Mouse (Mus musculus) liver, embryonic 12.5 days (tissue): ENCODE results near the gene Slit3. TPM values are rescaled to one million over a fixed set of nuclear protein-coding genes. Genes with fewer than 3 reads are reported as not detected.

Source experiments
- ATAC-seq: fragments of 200-750 bp; cut with Nextera tagmentation; 2 replicates; pipeline ENCODE4 v1.8.0; 2017; ENCODE audit warnings: moderate number of reproducible peaks, mild to moderate bottlenecking, moderate library complexity
- H3K27ac ChIP-seq: fragments of 300-500 bp; sonication (generic); 2 replicates; pipeline ENCODE4 v1.5.1; 2016; ENCODE audit warnings: mild to moderate bottlenecking
- H3K27me3 ChIP-seq: fragments of 300-500 bp; sonication (generic); replicated peaks from 2 replicates; pipeline ENCODE4 v1.6.1; 2016; ENCODE audit warnings: mild to moderate bottlenecking, moderate library complexity
- H3K36me3 ChIP-seq: fragments of 300-500 bp; sonication (generic); 2 replicates; pipeline ENCODE4 v1.6.1; 2016; ENCODE audit warnings: mild to moderate bottlenecking, moderate library complexity
- H3K4me1 ChIP-seq: fragments of 300-500 bp; sonication (generic); 2 replicates; pipeline ENCODE4 v1.6.1; 2016
- H3K4me2 ChIP-seq: fragments of 300-500 bp; sonication (generic); 2 replicates; pipeline ENCODE4 v1.6.1; 2016; ENCODE audit warnings: mild to moderate bottlenecking, moderate library complexity
- H3K4me3 ChIP-seq: fragments of 300-500 bp; sonication (generic); 2 replicates; pipeline ENCODE4 v1.5.1; 2016; ENCODE audit warnings: mild to moderate bottlenecking, moderate library complexity
- H3K9ac ChIP-seq: fragments of 300-500 bp; sonication (generic); 2 replicates; pipeline ENCODE4 v1.6.1; 2016; ENCODE audit warnings: mild to moderate bottlenecking, moderate library complexity
- H3K9me3 ChIP-seq: fragments of 300-500 bp; sonication (generic); replicated peaks from 2 replicates; pipeline ENCODE4 v1.6.1; 2016; ENCODE audit warnings: mild to moderate bottlenecking, moderate library complexity
- WGBS: fragments of 180-500 bp; shearing (Covaris S2); methylation state at CpG from one replicate; pipeline ENCODE4 v1.1.7; 2016; ENCODE audit not compliant: insufficient replicate concordance; 5-methylcytosine and 5-hydroxymethylcytosine counted together
- polyA plus RNA-seq: library from polyadenylated mRNA; unstranded; fragments of >200 nt; fragmentation: Nextera tagmentation; extraction: Ambion mirVana; gene quantifications from 2 replicates; pipeline ENCODE4 v1.2.1, GENCODE M21; 2016

The Slit3 gene
- polyA plus RNA-seq, 1 experiment from 2014 or later: 1.6 TPM

DNA sequence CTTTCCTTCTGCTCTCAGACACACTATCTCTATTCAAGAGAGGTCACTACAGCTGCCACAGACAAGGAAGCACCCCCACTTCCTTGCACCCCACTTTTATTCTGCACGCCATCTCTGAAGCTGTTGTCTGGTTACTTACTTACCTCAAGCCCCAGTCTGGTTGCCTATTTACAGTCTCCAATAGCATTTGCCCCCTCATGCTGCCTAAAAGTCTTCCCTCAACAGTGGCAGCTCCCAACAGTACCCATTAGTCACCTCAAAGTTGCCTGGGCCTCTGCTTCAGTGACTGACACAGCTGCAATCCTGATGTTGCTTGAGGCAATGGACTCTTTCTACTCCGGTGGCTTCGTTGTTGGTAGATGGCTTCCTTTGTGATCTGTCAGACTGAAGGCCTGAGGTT is 42.4 kb downstream of the Slit3 start:
- H3K4me3 ChIP-seq: no peak overlapping the region
- no peaks in the 10 kb centered on the region for H3K4me1 ChIP-seq
- H3K27ac ChIP-seq: no peak overlapping the region
- H3K9ac ChIP-seq: no peak overlapping the region
- H3K27me3 ChIP-seq: no peaks in the 10 kb centered on the region
- no peaks in the 10 kb centered on the region for H3K9me3 ChIP-seq
- 73% methylated on average over 3 of the region's 3 CpGs for WGBS
- no peak for ATAC-seq
- no peaks in the 10 kb centered on the region for H3K36me3 ChIP-seq
- no peak overlapping the region for H3K4me2 ChIP-seq

- 70% methylated on average over 8 of the region's 8 CpGs for WGBS
Observed at GRCm38 (mm10) chr11:35167176-35167575, 46.2 kb downstream of the Slit3 start.

GRCm38 (mm10) chr11:35171505-35171904 is 50.5 kb downstream of the Slit3 start:
- no peak overlapping the region for H3K4me2 ChIP-seq
- no peaks in the 10 kb centered on the region for H3K36me3 ChIP-seq
- ATAC-seq: no peak
- H3K9ac ChIP-seq: no peak overlapping the region
- H3K4me3 ChIP-seq: no peak overlapping the region
- no peaks in the 10 kb centered on the region for H3K9me3 ChIP-seq
- no peaks in the 10 kb centered on the region for H3K27me3 ChIP-seq
- no peaks in the 10 kb centered on the region for H3K4me1 ChIP-seq
- H3K27ac ChIP-seq: no peak overlapping the region
- WGBS: 65% methylated on average over 6 of the region's 6 CpGs

More at GRCm38 (mm10) chr11:35167176-35167575, 46.2 kb downstream of the Slit3 start:
- Histone ChIP-seq H3K4me1 (no peaks in the 10 kb centered on the region), H3K4me2 (no peak overlapping the region), H3K9ac (no peak overlapping the region), H3K27ac (no peak overlapping the region), H3K9me3 (no peaks in the 10 kb centered on the region), H3K36me3 (no peaks in the 10 kb centered on the region), H3K4me3 (no peak overlapping the region), H3K27me3 (no peaks in the 10 kb centered on the region)
- no peak for ATAC-seq

- Histone ChIP-seq H3K36me3 (no peaks in the 10 kb centered on the region), H3K9ac (no peak overlapping the region), H3K4me1 (no peaks in the 10 kb centered on the region), H3K4me2 (no peak overlapping the region), H3K27me3 (no peaks in the 10 kb centered on the region), H3K4me3 (no peak overlapping the region), H3K9me3 (no peaks in the 10 kb centered on the region), H3K27ac (no peak overlapping the region)
- WGBS: 70% methylated on average over 7 of the region's 7 CpGs
- no peak for ATAC-seq
Observed at GRCm38 (mm10) chr11:35177564-35177963, 56.5 kb downstream of the Slit3 start.

DNA sequence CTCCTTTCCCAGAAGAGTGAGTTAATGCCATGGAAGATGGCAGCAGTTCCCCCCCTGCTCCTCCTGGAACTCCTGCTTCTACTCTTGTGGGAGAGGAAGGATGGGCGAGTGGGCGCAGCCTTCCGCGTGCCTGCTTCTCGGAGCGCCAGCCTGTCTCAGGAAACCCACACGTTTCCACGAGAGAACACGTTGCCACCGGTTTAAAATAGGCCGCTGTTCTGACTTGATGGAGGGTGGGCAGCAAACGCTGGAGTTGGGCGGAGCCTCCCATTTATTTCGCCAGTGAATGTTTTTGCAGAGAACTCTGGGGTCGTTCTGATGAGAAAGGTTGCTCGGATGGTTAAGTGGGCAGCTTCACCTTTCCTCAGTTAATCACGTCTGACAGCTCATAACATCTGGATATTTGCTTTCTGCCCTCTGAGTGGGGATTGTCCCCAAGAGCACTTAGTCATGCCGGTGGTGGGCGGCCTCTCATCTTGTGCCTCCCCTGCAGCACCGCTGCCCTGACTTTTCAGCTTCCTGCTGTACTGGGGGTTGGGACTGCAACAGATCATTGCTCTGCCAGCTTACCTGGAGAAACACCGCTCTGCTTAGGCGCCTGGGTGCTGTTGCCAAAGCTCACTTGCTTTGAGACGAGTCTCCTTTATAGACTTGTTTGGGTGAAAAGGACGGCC is 57.3 kb downstream of the Slit3 start:
- H3K27me3 ChIP-seq: no peaks in the 10 kb centered on the region
- H3K36me3 ChIP-seq: no peaks in the 10 kb centered on the region
- H3K4me2 ChIP-seq: peak overlapping the region; percentile 19
- H3K4me3 ChIP-seq: no peak overlapping the region
- no peak overlapping the region for H3K9ac ChIP-seq
- no peaks in the 10 kb centered on the region for H3K9me3 ChIP-seq
- WGBS: 47% methylated on average over 24 of the region's 24 CpGs
- ATAC-seq: no peak
- no peaks in the 10 kb centered on the region for H3K4me1 ChIP-seq
- no peak overlapping the region for H3K27ac ChIP-seq

DNA sequence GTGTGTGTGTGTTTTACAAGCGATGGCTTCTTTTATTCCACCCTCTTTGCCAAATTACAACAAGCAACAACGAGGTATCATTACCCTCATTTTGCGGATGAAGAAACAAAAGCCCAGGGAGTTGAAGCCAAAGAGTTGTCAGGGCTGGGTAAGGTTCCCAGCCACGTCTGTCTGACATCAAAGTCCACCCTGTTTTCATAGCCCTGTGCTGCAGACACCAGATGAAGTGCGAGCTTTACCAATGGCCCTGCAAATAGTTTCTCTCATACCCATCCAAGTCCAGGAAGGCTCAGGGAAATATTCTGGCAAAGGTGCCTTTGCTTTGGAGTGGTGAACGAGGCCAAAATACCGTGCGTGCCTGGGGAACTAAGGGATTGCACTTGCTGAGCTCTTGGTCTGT is 58.3 kb downstream of the Slit3 start:
- Histone ChIP-seq H3K27ac (no peak overlapping the region), H3K4me3 (no peak overlapping the region), H3K36me3 (no peaks in the 10 kb centered on the region), H3K4me2 (no peak overlapping the region), H3K9ac (no peak overlapping the region), H3K27me3 (no peaks in the 10 kb centered on the region), H3K9me3 (no peaks in the 10 kb centered on the region), H3K4me1 (no peaks in the 10 kb centered on the region)
- 74% methylated on average over 8 of the region's 8 CpGs for WGBS
- no peak for ATAC-seq

DNA sequence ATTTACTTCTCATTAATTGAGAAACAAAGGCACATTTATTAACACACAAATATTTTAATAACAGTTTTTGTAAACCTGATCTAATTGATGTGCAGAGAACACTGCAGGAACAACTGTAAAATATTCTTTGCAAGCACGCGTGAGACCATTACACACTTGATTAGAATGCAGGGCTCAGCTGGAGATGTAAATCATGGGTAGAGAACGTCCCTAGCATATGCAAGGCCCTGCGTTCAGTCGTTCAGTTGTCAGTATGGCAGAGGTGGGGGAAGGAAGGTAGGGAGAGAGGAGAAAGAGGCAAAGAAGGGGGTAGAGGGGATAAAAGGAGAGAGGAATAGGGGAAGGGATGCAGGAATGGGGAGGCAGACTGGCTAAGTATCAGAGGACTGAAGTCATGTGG is 61.9 kb downstream of the Slit3 start:
- Histone ChIP-seq H3K9me3 (no peaks in the 10 kb centered on the region), H3K9ac (no peak overlapping the region), H3K4me3 (no peak overlapping the region), H3K36me3 (no peaks in the 10 kb centered on the region), H3K4me1 (no peaks in the 10 kb centered on the region), H3K4me2 (no peak overlapping the region), H3K27ac (no peak overlapping the region), H3K27me3 (no peaks in the 10 kb centered on the region)
- WGBS: 70% methylated on average over 5 of the region's 5 CpGs
- no peak for ATAC-seq

GRCm38 (mm10) chr11:35194826-35195225 is 73.8 kb downstream of the Slit3 start:
- Histone ChIP-seq H3K27ac (no peak overlapping the region), H3K4me3 (no peak overlapping the region), H3K36me3 (no peaks in the 10 kb centered on the region), H3K9me3 (no peaks in the 10 kb centered on the region), H3K27me3 (no peaks in the 10 kb centered on the region), H3K4me1 (no peaks in the 10 kb centered on the region), H3K4me2 (no peak overlapping the region), H3K9ac (no peak overlapping the region)
- 74% methylated on average over 6 of the region's 6 CpGs for WGBS
- no peak for ATAC-seq

GRCm38 (mm10) chr11:35196777-35197176 is 75.8 kb downstream of the Slit3 start:
- no peaks in the 10 kb centered on the region for H3K27me3 ChIP-seq
- WGBS: 77% methylated on average over 7 of the region's 7 CpGs
- ATAC-seq: no peak

DNA sequence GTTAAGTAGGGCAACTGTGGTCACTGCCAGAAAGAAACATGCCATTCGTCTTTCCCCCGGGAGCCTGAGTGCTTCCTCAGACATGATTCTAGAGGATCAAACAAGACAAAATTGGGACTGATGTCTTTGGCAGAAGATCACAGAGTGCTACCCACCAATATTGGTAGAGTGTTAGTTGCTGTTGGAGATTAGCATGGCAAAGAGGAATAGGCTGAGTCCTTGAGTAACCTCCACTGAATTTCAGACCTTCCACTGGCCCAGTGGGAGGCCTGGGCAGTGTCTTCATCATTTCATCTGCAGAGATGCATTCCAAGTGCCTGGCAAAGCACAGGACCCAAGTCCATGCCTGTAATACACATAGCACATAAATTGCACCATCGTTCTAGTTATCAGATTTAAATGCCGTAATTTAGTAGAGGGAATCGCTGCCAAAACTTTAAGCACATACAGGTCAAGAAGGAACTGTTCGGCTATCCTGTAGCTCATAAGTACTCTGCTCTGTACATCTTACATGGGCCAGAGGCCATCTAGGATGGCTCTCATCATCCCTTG is 77.6 kb downstream of the Slit3 start:
- Histone ChIP-seq H3K4me1 (no peaks in the 10 kb centered on the region), H3K36me3 (no peaks in the 10 kb centered on the region), H3K27me3 (0 out of 2 replicates have a peak, but pooled peaks cover 5% of the 10 kb centered on the region), H3K4me3 (no peak overlapping the region), H3K27ac (no peak overlapping the region), H3K4me2 (no peak overlapping the region), H3K9me3 (no peaks in the 10 kb centered on the region), H3K9ac (no peak overlapping the region)
- no peak for ATAC-seq
- 73% methylated on average over 6 of the region's 6 CpGs for WGBS

More at GRCm38 (mm10) chr11:35196777-35197176, 75.8 kb downstream of the Slit3 start:
- Histone ChIP-seq H3K27ac (no peak overlapping the region), H3K9me3 (no peaks in the 10 kb centered on the region), H3K36me3 (no peaks in the 10 kb centered on the region), H3K9ac (no peak overlapping the region), H3K4me2 (no peak overlapping the region), H3K4me3 (no peak overlapping the region), H3K4me1 (no peaks in the 10 kb centered on the region)

- WGBS: 68% methylated on average over 5 of the region's 5 CpGs
- no peak overlapping the region for H3K4me2 ChIP-seq
- H3K9ac ChIP-seq: no peak overlapping the region
- no peak for ATAC-seq
- no peak overlapping the region for H3K4me3 ChIP-seq
- H3K27me3 ChIP-seq: 0 out of 2 replicates have a peak, but pooled peaks cover 5% of the 10 kb centered on the region
- no peaks in the 10 kb centered on the region for H3K9me3 ChIP-seq
- H3K4me1 ChIP-seq: no peaks in the 10 kb centered on the region
- no peaks in the 10 kb centered on the region for H3K36me3 ChIP-seq
- no peak overlapping the region for H3K27ac ChIP-seq
Observed at GRCm38 (mm10) chr11:35202332-35202731, 81.3 kb downstream of the Slit3 start.

- 61% methylated on average over 10 of the region's 10 CpGs for WGBS
- Histone ChIP-seq H3K27me3 (0 out of 2 replicates have a peak, but pooled peaks cover 5% of the 10 kb centered on the region), H3K9ac (no peak overlapping the region), H3K4me3 (no peak overlapping the region), H3K36me3 (no peaks in the 10 kb centered on the region), H3K4me2 (no peak overlapping the region), H3K9me3 (no peaks in the 10 kb centered on the region), H3K4me1 (no peaks in the 10 kb centered on the region), H3K27ac (no peak overlapping the region)
- ATAC-seq: no peak
Observed at GRCm38 (mm10) chr11:35203673-35204072, 82.6 kb downstream of the Slit3 start.
